Mouse (Mus musculus) thymus, adult 2 months (tissue): ENCODE measurements around the gene Ndufaf2. TPM values are rescaled to one million over a fixed set of nuclear protein-coding genes. Genes with fewer than 3 reads are reported as not detected.

Experiments used
- DNase-seq: peaks from one replicate; pipeline ENCODE4 v3.0.0; 2021
- H3K27ac ChIP-seq: fragments of 200-500 bp; 2 replicates; pipeline ENCODE4 v1.5.1; 2012; ENCODE audit warnings: low read length, control low read depth; ENCODE audit not compliant: control insufficient read depth, insufficient read depth
- H3K27me3 ChIP-seq: fragments of 200-500 bp; 2 replicates; pipeline ENCODE4 v1.6.1; 2012; ENCODE audit warnings: mild to moderate bottlenecking, low read length, moderate library complexity, mixed read lengths; ENCODE audit not compliant: control insufficient read depth, insufficient read depth
- H3K36me3 ChIP-seq: fragments of 200-500 bp; 2 replicates; pipeline ENCODE4 v1.6.1; 2012; ENCODE audit warnings: mild to moderate bottlenecking, low read length, moderate library complexity; ENCODE audit not compliant: control insufficient read depth, insufficient read depth
- H3K4me1 ChIP-seq: fragments of 200-500 bp; replicated peaks from 2 replicates; pipeline ENCODE4 v1.6.1; 2012; ENCODE audit warnings: low read length; ENCODE audit not compliant: control insufficient read depth, insufficient read depth
- H3K4me3 ChIP-seq: fragments of 200-500 bp; 2 replicates; pipeline ENCODE4 v1.5.1; 2012; ENCODE audit warnings: mild to moderate bottlenecking, low read length, control low read depth, moderate library complexity; ENCODE audit not compliant: control insufficient read depth, insufficient read depth
- CTCF ChIP-seq: fragments of 200-500 bp; IDR thresholded peaks from 2 replicates; pipeline ENCODE4 v1.5.1; 2012; ENCODE audit warnings: mild to moderate bottlenecking, control low read depth, low read length, moderate library complexity, borderline replicate concordance; ENCODE audit not compliant: control insufficient read depth, poor library complexity, insufficient read depth; ENCODE audit errors: extremely low read depth
- POLR2A ChIP-seq: fragments of 200-500 bp; IDR thresholded peaks from 2 replicates; pipeline ENCODE4 v1.6.1; 2012; ENCODE audit warnings: mild to moderate bottlenecking, low read length, control low read depth, moderate library complexity; ENCODE audit not compliant: control insufficient read depth, poor library complexity, insufficient read depth; ENCODE audit errors: extremely low read depth
- WGBS: fragments of 180-500 bp; shearing (Covaris S2); methylation state at CpG from one replicate; pipeline ENCODE4 v1.1.7; 2018; 5-methylcytosine and 5-hydroxymethylcytosine counted together
- polyA plus RNA-seq: library from polyadenylated mRNA; depleted of rRNA; stranded (reverse); fragments of >200 nt; gene quantifications from 2 replicates; pipeline ENCODE4 v1.2.3, GENCODE M21; 2012

The Ndufaf2 gene
- polyA plus RNA-seq, 1 experiment = 5.0 TPM

DNA sequence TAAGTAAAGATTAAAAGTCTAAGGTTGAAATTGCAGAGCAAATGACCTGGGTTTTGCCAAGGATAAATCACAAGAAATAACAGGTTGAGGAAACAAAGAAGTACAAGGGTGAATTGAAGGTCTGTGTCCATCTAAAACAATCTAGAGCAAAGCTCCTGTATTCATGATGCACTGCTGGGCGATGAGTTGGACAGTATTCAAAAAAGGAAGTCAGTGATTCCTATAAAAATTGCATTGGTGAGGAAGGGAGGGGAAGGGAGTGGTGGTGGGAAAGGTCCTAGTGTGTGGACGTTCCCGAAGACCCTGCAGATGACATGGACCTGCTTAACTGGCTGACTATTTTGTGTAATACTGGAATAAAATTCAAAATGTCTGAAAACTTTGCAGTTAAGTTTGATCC is 6.2 kb upstream of the Ndufaf2 start:
- no peaks in the 10 kb centered on the region for H3K36me3 ChIP-seq
- no peak for TF ChIP-seq CTCF
- TF ChIP-seq POLR2A = no peak
- peaks cover 4% of the 10 kb centered on the region for H3K4me1 ChIP-seq
- H3K27me3 ChIP-seq = no peaks in the 10 kb centered on the region
- no peak for DNase-seq
- 98% methylated on average over 3 of the region's 3 CpGs for WGBS
- H3K4me3 ChIP-seq = no peak overlapping the region
- no peak overlapping the region for H3K27ac ChIP-seq

GRCm38 (mm10) chr13:108163912-108164311 is 5.5 kb upstream of the Ndufaf2 start:
- TF ChIP-seq POLR2A (no peak), CTCF (no peak)
- 98% methylated on average over 9 of the region's 9 CpGs for WGBS

GRCm38 (mm10) chr13:108159963-108160362 is 1.5 kb upstream of the Ndufaf2 start:
- 70% methylated on average over 7 of the region's 7 CpGs for WGBS
- no peak for DNase-seq
- Histone ChIP-seq H3K4me3 (no peak overlapping the region), H3K36me3 (no peaks in the 10 kb centered on the region), H3K27ac (no peak overlapping the region), H3K4me1 (peaks cover 6% of the 10 kb centered on the region), H3K27me3 (no peaks in the 10 kb centered on the region)
- TF ChIP-seq POLR2A (no peak), CTCF (no peak)

More at GRCm38 (mm10) chr13:108163912-108164311, 5.5 kb upstream of the Ndufaf2 start:
- Histone ChIP-seq H3K27ac (no peak overlapping the region), H3K4me1 (peaks cover 7% of the 10 kb centered on the region), H3K27me3 (no peaks in the 10 kb centered on the region), H3K4me3 (no peak overlapping the region), H3K36me3 (no peaks in the 10 kb centered on the region)
- DNase-seq = no peak

- peak overlapping the region; percentile 94 for H3K4me3 ChIP-seq
- H3K27ac ChIP-seq = no peak overlapping the region
- peaks cover 6% of the 10 kb centered on the region for H3K4me1 ChIP-seq
- 12% methylated on average over 8 of the region's 8 CpGs for WGBS
- DNase-seq = no peak
- TF ChIP-seq POLR2A (no peak), CTCF (no peak)
- H3K27me3 ChIP-seq = no peaks in the 10 kb centered on the region
- no peaks in the 10 kb centered on the region for H3K36me3 ChIP-seq
Observed at GRCm38 (mm10) chr13:108159241-108159575, 785 bp upstream of the Ndufaf2 start.

GRCm38 (mm10) chr13:108157732-108158464 is 525 bp downstream of the Ndufaf2 start:
- H3K4me1 ChIP-seq = peaks cover 6% of the 10 kb centered on the region
- no peak for DNase-seq
- WGBS = 6% methylated on average over 40 of the region's 42 CpGs
- no peak for TF ChIP-seq POLR2A
- TF ChIP-seq CTCF = no peak
- no peaks in the 10 kb centered on the region for H3K36me3 ChIP-seq
- no peaks in the 10 kb centered on the region for H3K27me3 ChIP-seq
- H3K27ac ChIP-seq = no peak overlapping the region
- H3K4me3 ChIP-seq = peak overlapping the region; percentile 94

GRCm38 (mm10) chr13:108157156-108157555 is 1.3 kb downstream of the Ndufaf2 start:
- no peaks in the 10 kb centered on the region for H3K36me3 ChIP-seq
- no peak for DNase-seq
- H3K4me1 ChIP-seq = peaks cover 6% of the 10 kb centered on the region
- no peak overlapping the region for H3K27ac ChIP-seq
- no peaks in the 10 kb centered on the region for H3K27me3 ChIP-seq
- H3K4me3 ChIP-seq = no peak overlapping the region
- WGBS = 92% methylated on average over 2 of the region's 2 CpGs
- no peak for TF ChIP-seq POLR2A
- no peak for TF ChIP-seq CTCF

- H3K36me3 ChIP-seq = no peaks in the 10 kb centered on the region
- H3K4me3 ChIP-seq = no peak overlapping the region
- 76% methylated on average over 8 of the region's 8 CpGs for WGBS
- H3K27me3 ChIP-seq = no peaks in the 10 kb centered on the region
- no peak overlapping the region for H3K27ac ChIP-seq
- peak; percentile 57 for DNase-seq
- no peaks in the 10 kb centered on the region; the same call in 1 of the 2 replicates for H3K4me1 ChIP-seq
- TF ChIP-seq POLR2A (no peak), CTCF (no peak)
Observed at GRCm38 (mm10) chr13:108152650-108153372, 5.6 kb downstream of the Ndufaf2 start.
